Mouse (Mus musculus): ENCODE data around the gene Reps2. TPM values are rescaled to one million over a fixed set of nuclear protein-coding genes. Genes with fewer than 3 reads are reported as not detected.

Reps2 gene
- polyA plus RNA-seq, 1 experiment: 1.2 TPM

- Histone ChIP-seq H3K9ac (ENCODE audit: low read depth, poor library complexity, severe bottlenecking) (no peak overlapping the region), H3K4me3 (ENCODE audit: low read depth, low read length) (no peak overlapping the region), H3K27ac (ENCODE audit: insufficient read depth, low read length) (no peak overlapping the region), H3K4me1 (ENCODE audit: control insufficient read depth, insufficient read depth, low read length) (no peaks in the 10 kb centered on the region), H3K36me3 (ENCODE audit: control insufficient read depth, insufficient read depth, low read length, poor library complexity, severe bottlenecking) (no peaks in the 10 kb centered on the region), H3K27me3 (ENCODE audit: control insufficient read depth, insufficient read depth, low read length, poor library complexity, severe bottlenecking) (no peaks in the 10 kb centered on the region), H3K9me3 (replicated peaks; ENCODE audit: control insufficient read depth, insufficient read depth, low read length, poor library complexity, severe bottlenecking) (no peaks in the 10 kb centered on the region)
- TF ChIP-seq POLR2A (IDR thresholded peaks at IDR 0.05; ENCODE audit: insufficient read depth, low read length) (no peak), CTCF (IDR thresholded peaks at IDR 0.05; ENCODE audit: low read depth, low read length) (no peak)
These were observed 187.0 kb downstream of the Reps2 start for GRCm38 (mm10) chrX:162456445-162456844.

GRCm38 (mm10) chrX:162455364-162455763 lies 188.1 kb downstream of the Reps2 start:
- Histone ChIP-seq H3K27ac (ENCODE audit: insufficient read depth, low read length) (no peak overlapping the region), H3K9me3 (replicated peaks; ENCODE audit: control insufficient read depth, insufficient read depth, low read length, poor library complexity, severe bottlenecking) (no peaks in the 10 kb centered on the region), H3K4me3 (ENCODE audit: low read depth, low read length) (no peak overlapping the region), H3K27me3 (ENCODE audit: control insufficient read depth, insufficient read depth, low read length, poor library complexity, severe bottlenecking) (no peaks in the 10 kb centered on the region), H3K36me3 (ENCODE audit: control insufficient read depth, insufficient read depth, low read length, poor library complexity, severe bottlenecking) (no peaks in the 10 kb centered on the region), H3K9ac (ENCODE audit: low read depth, poor library complexity, severe bottlenecking) (no peak overlapping the region), H3K4me1 (ENCODE audit: control insufficient read depth, insufficient read depth, low read length) (no peaks in the 10 kb centered on the region)
- TF ChIP-seq EP300 (IDR thresholded peaks at IDR 0.05; ENCODE audit: insufficient read depth, low read depth, low read length): no peak
- TF ChIP-seq POLR2A (IDR thresholded peaks at IDR 0.05; ENCODE audit: insufficient read depth, low read length): no peak
- TF ChIP-seq CTCF (IDR thresholded peaks at IDR 0.05; ENCODE audit: low read depth, low read length): no peak

GRCm38 (mm10) chrX:162453821-162454402 lies 189.5 kb downstream of the Reps2 start:
- Histone ChIP-seq H3K27me3 (ENCODE audit: control insufficient read depth, insufficient read depth, low read length, poor library complexity, severe bottlenecking) (no peaks in the 10 kb centered on the region), H3K9me3 (replicated peaks; ENCODE audit: control insufficient read depth, insufficient read depth, low read length, poor library complexity, severe bottlenecking) (no peaks in the 10 kb centered on the region), H3K4me3 (ENCODE audit: low read depth, low read length) (no peak overlapping the region), H3K9ac (ENCODE audit: low read depth, poor library complexity, severe bottlenecking) (no peak overlapping the region), H3K27ac (ENCODE audit: insufficient read depth, low read length) (no peak overlapping the region), H3K36me3 (ENCODE audit: control insufficient read depth, insufficient read depth, low read length, poor library complexity, severe bottlenecking) (no peaks in the 10 kb centered on the region), H3K4me1 (ENCODE audit: control insufficient read depth, insufficient read depth, low read length) (no peaks in the 10 kb centered on the region)
- TF ChIP-seq EP300 (IDR thresholded peaks at IDR 0.05; ENCODE audit: insufficient read depth, low read depth, low read length): no peak
- TF ChIP-seq POLR2A (IDR thresholded peaks at IDR 0.05; ENCODE audit: insufficient read depth, low read length): no peak
- no peak for TF ChIP-seq CTCF (IDR thresholded peaks at IDR 0.05; ENCODE audit: low read depth, low read length)

GRCm38 (mm10) chrX:162452642-162453041 lies 190.8 kb downstream of the Reps2 start:
- Histone ChIP-seq H3K27ac (ENCODE audit: insufficient read depth, low read length) (no peak overlapping the region), H3K27me3 (ENCODE audit: control insufficient read depth, insufficient read depth, low read length, poor library complexity, severe bottlenecking) (no peaks in the 10 kb centered on the region), H3K4me1 (ENCODE audit: control insufficient read depth, insufficient read depth, low read length) (no peaks in the 10 kb centered on the region), H3K9ac (ENCODE audit: low read depth, poor library complexity, severe bottlenecking) (no peak overlapping the region), H3K36me3 (ENCODE audit: control insufficient read depth, insufficient read depth, low read length, poor library complexity, severe bottlenecking) (no peaks in the 10 kb centered on the region), H3K4me3 (ENCODE audit: low read depth, low read length) (no peak overlapping the region), H3K9me3 (replicated peaks; ENCODE audit: control insufficient read depth, insufficient read depth, low read length, poor library complexity, severe bottlenecking) (no peaks in the 10 kb centered on the region)
- no peak for TF ChIP-seq POLR2A (IDR thresholded peaks at IDR 0.05; ENCODE audit: insufficient read depth, low read length)
- TF ChIP-seq CTCF (IDR thresholded peaks at IDR 0.05; ENCODE audit: low read depth, low read length): no peak
- no peak for TF ChIP-seq EP300 (IDR thresholded peaks at IDR 0.05; ENCODE audit: insufficient read depth, low read depth, low read length)

- Histone ChIP-seq H3K27me3 (ENCODE audit: control insufficient read depth, insufficient read depth, low read length, poor library complexity, severe bottlenecking) (no peaks in the 10 kb centered on the region), H3K9me3 (replicated peaks; ENCODE audit: control insufficient read depth, insufficient read depth, low read length, poor library complexity, severe bottlenecking) (no peaks in the 10 kb centered on the region), H3K9ac (ENCODE audit: low read depth, poor library complexity, severe bottlenecking) (no peak overlapping the region), H3K27ac (ENCODE audit: insufficient read depth, low read length) (no peak overlapping the region), H3K4me3 (ENCODE audit: low read depth, low read length) (no peak overlapping the region), H3K36me3 (ENCODE audit: control insufficient read depth, insufficient read depth, low read length, poor library complexity, severe bottlenecking) (no peaks in the 10 kb centered on the region), H3K4me1 (ENCODE audit: control insufficient read depth, insufficient read depth, low read length) (no peaks in the 10 kb centered on the region)
- TF ChIP-seq CTCF (IDR thresholded peaks at IDR 0.05; ENCODE audit: low read depth, low read length) (no peak), POLR2A (IDR thresholded peaks at IDR 0.05; ENCODE audit: insufficient read depth, low read length) (no peak), EP300 (IDR thresholded peaks at IDR 0.05; ENCODE audit: insufficient read depth, low read depth, low read length) (no peak)
These were observed 195.5 kb downstream of the Reps2 start for GRCm38 (mm10) chrX:162447974-162448373.

GRCm38 (mm10) chrX:162446678-162447318 lies 196.7 kb downstream of the Reps2 start:
- Histone ChIP-seq H3K4me1 (ENCODE audit: control insufficient read depth, insufficient read depth, low read length) (no peaks in the 10 kb centered on the region), H3K36me3 (ENCODE audit: control insufficient read depth, insufficient read depth, low read length, poor library complexity, severe bottlenecking) (no peaks in the 10 kb centered on the region), H3K27me3 (ENCODE audit: control insufficient read depth, insufficient read depth, low read length, poor library complexity, severe bottlenecking) (no peaks in the 10 kb centered on the region), H3K4me3 (ENCODE audit: low read depth, low read length) (no peak overlapping the region), H3K9me3 (replicated peaks; ENCODE audit: control insufficient read depth, insufficient read depth, low read length, poor library complexity, severe bottlenecking) (no peaks in the 10 kb centered on the region), H3K27ac (ENCODE audit: insufficient read depth, low read length) (no peak overlapping the region), H3K9ac (ENCODE audit: low read depth, poor library complexity, severe bottlenecking) (no peak overlapping the region)
- TF ChIP-seq POLR2A (IDR thresholded peaks at IDR 0.05; ENCODE audit: insufficient read depth, low read length) (no peak), EP300 (IDR thresholded peaks at IDR 0.05; ENCODE audit: insufficient read depth, low read depth, low read length) (no peak), CTCF (IDR thresholded peaks at IDR 0.05; ENCODE audit: low read depth, low read length) (no peak)
